Mouse (Mus musculus): ENCODE measurements around the gene Npas1. TPM values are rescaled to one million over a fixed set of nuclear protein-coding genes. Genes with fewer than 3 reads are reported as not detected.

Npas1 gene
- polyA plus RNA-seq, 1 experiment from 2014 or later, result 0.22 TPM

DNA sequence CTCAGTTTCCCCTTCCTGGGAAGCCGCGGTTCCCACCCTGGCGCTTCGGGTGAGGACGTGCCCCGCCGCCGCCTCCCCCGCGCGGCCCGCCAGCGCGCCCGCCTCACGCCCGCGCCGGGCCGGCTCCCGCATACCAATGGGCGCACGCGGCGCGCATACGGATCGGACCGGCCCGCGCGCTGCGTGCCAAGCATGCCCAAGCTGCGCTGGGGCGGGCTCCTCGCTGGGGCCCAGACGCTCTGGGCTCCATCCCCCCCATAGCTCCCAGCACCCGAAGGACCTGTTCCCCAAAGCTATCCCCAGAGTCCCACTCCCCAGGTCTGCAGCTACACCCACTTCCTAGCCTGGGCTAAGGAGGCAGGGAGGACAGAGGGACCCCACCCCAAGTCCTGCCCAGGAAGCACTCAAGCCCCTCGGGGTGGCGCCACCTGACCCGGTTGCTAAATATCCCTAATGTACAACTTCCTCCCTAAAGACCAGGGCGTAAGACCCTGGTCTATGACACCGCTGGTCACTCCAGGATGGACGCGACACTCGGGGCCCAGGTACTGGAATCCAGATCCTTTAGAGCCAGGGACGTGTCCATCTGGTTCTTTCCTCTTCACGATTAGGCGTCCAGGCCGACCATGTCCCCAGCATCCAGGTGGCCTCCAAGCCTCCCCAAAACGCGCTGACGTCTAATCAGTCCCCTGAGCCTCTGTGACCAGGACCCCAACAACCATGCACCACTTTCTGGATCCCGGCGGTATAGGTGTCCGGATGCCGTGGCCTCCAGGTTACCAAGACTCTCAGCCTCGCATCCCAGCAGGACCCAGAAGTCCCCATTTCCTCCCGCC is 1.5 kb downstream of the Npas1 start:
- ATAC-seq (replicated peaks; ENCODE audit: low FRiP score) (0 out of 2 replicates have a peak, but pooled peaks have one; percentile 7), DNase-seq (ENCODE audit: low spot score) (no peak)
- H3K4me1 ChIP-seq (replicated peaks; ENCODE audit: control insufficient read depth, insufficient read depth, low read length), result peaks cover 9% of the 10 kb centered on the region
- H3K27ac ChIP-seq (ENCODE audit: low read depth, low read length), result no peak overlapping the region
- 2% methylated on average over 42 of the region's 59 CpGs for WGBS
- peak overlapping the region; percentile 34 for H3K4me3 ChIP-seq (ENCODE audit: low read depth, low read length)
- peak overlapping the region; percentile 57 for H3K4me2 ChIP-seq
- H3K9me3 ChIP-seq (ENCODE audit: control insufficient read depth, low read length), result no peaks in the 10 kb centered on the region
- no peaks in the 10 kb centered on the region for H3K36me3 ChIP-seq (ENCODE audit: control insufficient read depth, insufficient read depth, low read length)
- H3K27me3 ChIP-seq (replicated peaks; ENCODE audit: control insufficient read depth, insufficient read depth, low read length), result peaks cover 67% of the 10 kb centered on the region
- no peak overlapping the region for H3K9ac ChIP-seq (ENCODE audit: low read depth, low read length)

GRCm38 (mm10) chr7:16475321-16475720 is 2.2 kb downstream of the Npas1 start:
- peaks cover 9% of the 10 kb centered on the region for H3K4me1 ChIP-seq (replicated peaks; ENCODE audit: control insufficient read depth, insufficient read depth, low read length)
- peak overlapping the region; percentile 34 for H3K4me3 ChIP-seq (ENCODE audit: low read depth, low read length)
- 4% methylated on average over 23 of the region's 23 CpGs for WGBS
- ATAC-seq (replicated peaks; ENCODE audit: low FRiP score), result no peak
- H3K27ac ChIP-seq (ENCODE audit: low read depth, low read length), result no peak overlapping the region
- H3K4me2 ChIP-seq, result peak overlapping the region; percentile 57
- no peaks in the 10 kb centered on the region for H3K36me3 ChIP-seq (ENCODE audit: control insufficient read depth, insufficient read depth, low read length)
- no peaks in the 10 kb centered on the region for H3K9me3 ChIP-seq (ENCODE audit: control insufficient read depth, low read length)
- peaks cover 73% of the 10 kb centered on the region for H3K27me3 ChIP-seq (replicated peaks; ENCODE audit: control insufficient read depth, insufficient read depth, low read length)
- H3K9ac ChIP-seq (ENCODE audit: low read depth, low read length), result no peak overlapping the region
- DNase-seq (ENCODE audit: low spot score), result no peak

DNA sequence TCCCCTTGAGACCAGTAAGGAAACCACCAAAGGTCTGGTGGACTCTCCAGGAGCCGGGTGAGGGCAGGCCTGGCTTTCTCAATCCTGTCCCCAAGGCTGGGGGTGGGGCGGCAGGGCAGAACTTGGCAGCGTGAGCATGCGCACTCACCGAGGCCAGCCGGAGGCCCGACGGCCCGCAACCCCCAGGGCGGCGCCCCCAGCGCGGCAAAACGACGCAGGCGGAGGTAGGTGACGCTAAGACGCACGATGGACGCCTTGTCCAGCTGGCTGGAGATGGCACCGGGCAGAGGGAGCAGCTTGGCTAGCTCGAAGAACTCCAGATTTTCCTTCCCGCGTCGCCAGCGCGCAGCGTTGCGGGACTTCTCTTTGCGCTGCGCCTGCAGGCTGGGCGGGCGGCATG is 3.1 kb downstream of the Npas1 start:
- Histone ChIP-seq H3K4me2 (peak overlapping the region; percentile 19), H3K9ac (ENCODE audit: low read depth, low read length) (no peak overlapping the region), H3K4me1 (replicated peaks; ENCODE audit: control insufficient read depth, insufficient read depth, low read length) (peaks cover 9% of the 10 kb centered on the region), H3K36me3 (ENCODE audit: control insufficient read depth, insufficient read depth, low read length) (no peaks in the 10 kb centered on the region), H3K4me3 (ENCODE audit: low read depth, low read length) (no peak overlapping the region), H3K27me3 (replicated peaks; ENCODE audit: control insufficient read depth, insufficient read depth, low read length) (peaks cover 73% of the 10 kb centered on the region), H3K27ac (ENCODE audit: low read depth, low read length) (no peak overlapping the region), H3K9me3 (ENCODE audit: control insufficient read depth, low read length) (no peaks in the 10 kb centered on the region)
- DNase-seq (ENCODE audit: low spot score) (no peak), ATAC-seq (replicated peaks; ENCODE audit: low FRiP score) (no peak)
- WGBS, result 5% methylated on average over 33 of the region's 33 CpGs

GRCm38 (mm10) chr7:16473847-16474246 is 3.7 kb downstream of the Npas1 start:
- Histone ChIP-seq H3K9ac (ENCODE audit: low read depth, low read length) (no peak overlapping the region), H3K36me3 (ENCODE audit: control insufficient read depth, insufficient read depth, low read length) (no peaks in the 10 kb centered on the region), H3K9me3 (ENCODE audit: control insufficient read depth, low read length) (no peaks in the 10 kb centered on the region), H3K4me1 (replicated peaks; ENCODE audit: control insufficient read depth, insufficient read depth, low read length) (peaks cover 9% of the 10 kb centered on the region), H3K27me3 (replicated peaks; ENCODE audit: control insufficient read depth, insufficient read depth, low read length) (peaks cover 73% of the 10 kb centered on the region), H3K4me2 (no peak overlapping the region), H3K4me3 (ENCODE audit: low read depth, low read length) (no peak overlapping the region), H3K27ac (ENCODE audit: low read depth, low read length) (no peak overlapping the region)
- ATAC-seq (replicated peaks; ENCODE audit: low FRiP score) (no peak), DNase-seq (ENCODE audit: low spot score) (no peak)
- WGBS, result 73% methylated on average over 8 of the region's 8 CpGs

DNA sequence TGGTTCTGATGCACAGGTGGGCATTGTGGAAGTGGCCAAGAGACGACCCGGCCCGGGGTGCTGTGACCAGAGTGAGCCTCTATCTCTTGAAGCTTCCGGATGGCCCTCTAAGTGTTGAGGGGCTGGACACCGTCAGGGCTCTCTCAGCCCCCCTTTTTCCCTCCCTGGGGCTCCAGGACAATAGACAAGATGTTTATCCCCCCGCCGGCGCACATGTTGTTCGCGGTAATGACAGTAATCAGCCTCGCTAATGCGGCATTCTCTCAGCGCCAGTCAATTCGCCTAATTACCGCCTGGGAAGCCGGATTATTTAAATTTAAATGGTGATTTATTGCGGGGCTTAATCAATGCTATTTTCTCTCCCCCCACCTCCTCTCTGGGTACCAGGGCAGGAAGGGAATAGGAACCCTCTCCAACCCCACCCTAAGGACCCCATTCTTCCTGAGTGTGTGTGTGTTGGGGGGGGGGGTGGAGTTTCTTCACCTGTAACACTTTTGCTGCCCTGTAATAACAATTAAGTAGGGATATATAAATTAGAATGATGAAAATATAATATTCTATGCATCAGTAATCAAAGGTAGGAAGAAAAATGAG is 5.3 kb downstream of the Npas1 start:
- Histone ChIP-seq H3K27ac (ENCODE audit: low read depth, low read length) (no peak overlapping the region), H3K4me1 (replicated peaks; ENCODE audit: control insufficient read depth, insufficient read depth, low read length) (peaks cover 9% of the 10 kb centered on the region), H3K36me3 (ENCODE audit: control insufficient read depth, insufficient read depth, low read length) (no peaks in the 10 kb centered on the region), H3K27me3 (replicated peaks; ENCODE audit: control insufficient read depth, insufficient read depth, low read length) (peaks cover 73% of the 10 kb centered on the region), H3K9me3 (ENCODE audit: control insufficient read depth, low read length) (no peaks in the 10 kb centered on the region), H3K4me3 (ENCODE audit: low read depth, low read length) (no peak overlapping the region), H3K4me2 (no peak overlapping the region), H3K9ac (ENCODE audit: low read depth, low read length) (no peak overlapping the region)
- ATAC-seq (replicated peaks; ENCODE audit: low FRiP score), result no peak
- no peak for DNase-seq (ENCODE audit: low spot score)
- 16% methylated on average over 17 of the region's 17 CpGs for WGBS

DNA sequence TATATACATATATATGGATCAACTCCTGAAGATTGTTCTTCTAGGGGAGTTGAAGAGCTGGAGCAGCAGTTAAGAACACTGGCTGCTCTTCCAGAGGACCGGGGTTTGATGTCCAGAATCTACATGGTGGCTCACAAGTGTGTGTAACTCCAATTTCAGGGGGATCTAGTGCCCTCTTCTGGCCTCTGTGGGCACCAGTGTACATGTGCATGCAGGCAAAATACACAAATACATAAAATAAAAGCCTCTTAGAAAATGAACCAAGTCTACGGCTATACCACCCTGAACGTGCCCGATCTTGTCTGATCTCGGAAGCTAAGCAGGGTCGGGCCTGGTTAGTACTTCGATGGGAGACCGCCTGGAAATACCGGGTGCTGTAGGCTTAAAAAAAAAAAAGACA is 6.0 kb downstream of the Npas1 start:
- WGBS, result 30% methylated on average over 9 of the region's 9 CpGs
- Histone ChIP-seq H3K4me3 (ENCODE audit: low read depth, low read length) (no peak overlapping the region), H3K36me3 (ENCODE audit: control insufficient read depth, insufficient read depth, low read length) (no peaks in the 10 kb centered on the region), H3K27me3 (replicated peaks; ENCODE audit: control insufficient read depth, insufficient read depth, low read length) (peaks cover 66% of the 10 kb centered on the region), H3K27ac (ENCODE audit: low read depth, low read length) (no peak overlapping the region), H3K9ac (ENCODE audit: low read depth, low read length) (no peak overlapping the region), H3K4me1 (replicated peaks; ENCODE audit: control insufficient read depth, insufficient read depth, low read length) (peaks cover 9% of the 10 kb centered on the region), H3K4me2 (no peak overlapping the region), H3K9me3 (ENCODE audit: control insufficient read depth, low read length) (no peaks in the 10 kb centered on the region)
- no peak for DNase-seq (ENCODE audit: low spot score)
- no peak for ATAC-seq (replicated peaks; ENCODE audit: low FRiP score)

- Histone ChIP-seq H3K27me3 (replicated peaks; ENCODE audit: control insufficient read depth, insufficient read depth, low read length) (peaks cover 32% of the 10 kb centered on the region), H3K9ac (ENCODE audit: low read depth, low read length) (no peak overlapping the region)
Observed at GRCm38 (mm10) chr7:16468115-16468514, 9.4 kb downstream of the Npas1 start.

DNA sequence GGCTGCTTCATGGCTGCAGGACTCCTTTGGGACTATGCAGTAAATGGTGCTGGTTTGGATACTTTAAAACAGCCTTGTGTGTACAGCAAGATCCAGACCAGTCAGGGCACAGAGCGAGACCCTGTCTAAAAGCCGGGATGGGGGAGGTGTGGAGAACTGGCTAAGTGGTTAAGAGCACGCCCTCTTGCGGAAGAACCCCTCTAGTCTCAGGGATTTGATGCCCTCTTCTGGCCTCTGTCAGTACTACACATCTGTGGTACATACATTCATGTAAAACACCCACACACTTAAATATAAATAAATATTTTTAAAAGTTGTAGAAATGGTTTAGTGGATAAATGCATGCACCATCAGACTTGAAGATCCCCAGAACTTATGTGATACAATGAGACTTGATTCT is 11.0 kb downstream of the Npas1 start:
- ATAC-seq (replicated peaks; ENCODE audit: low FRiP score) (no peak), DNase-seq (ENCODE audit: low spot score) (no peak)
- no peak overlapping the region for H3K9ac ChIP-seq (ENCODE audit: low read depth, low read length)
- WGBS, result 48% methylated on average over 4 of the region's 4 CpGs
- H3K4me2 ChIP-seq, result no peak overlapping the region
- no peaks in the 10 kb centered on the region for H3K9me3 ChIP-seq (ENCODE audit: control insufficient read depth, low read length)
- no peaks in the 10 kb centered on the region for H3K36me3 ChIP-seq (ENCODE audit: control insufficient read depth, insufficient read depth, low read length)
- H3K4me3 ChIP-seq (ENCODE audit: low read depth, low read length), result no peak overlapping the region
- H3K27ac ChIP-seq (ENCODE audit: low read depth, low read length), result no peak overlapping the region
- no peaks in the 10 kb centered on the region for H3K4me1 ChIP-seq (replicated peaks; ENCODE audit: control insufficient read depth, insufficient read depth, low read length)
- peaks cover 18% of the 10 kb centered on the region for H3K27me3 ChIP-seq (replicated peaks; ENCODE audit: control insufficient read depth, insufficient read depth, low read length)

More at GRCm38 (mm10) chr7:16468115-16468514, 9.4 kb downstream of the Npas1 start:
- no peak overlapping the region for H3K27ac ChIP-seq (ENCODE audit: low read depth, low read length)
- ATAC-seq (replicated peaks; ENCODE audit: low FRiP score) (no peak), DNase-seq (ENCODE audit: low spot score) (no peak)
- no peaks in the 10 kb centered on the region for H3K9me3 ChIP-seq (ENCODE audit: control insufficient read depth, low read length)
- 46% methylated on average over 5 of the region's 5 CpGs for WGBS
- no peaks in the 10 kb centered on the region for H3K4me1 ChIP-seq (replicated peaks; ENCODE audit: control insufficient read depth, insufficient read depth, low read length)
- no peaks in the 10 kb centered on the region for H3K36me3 ChIP-seq (ENCODE audit: control insufficient read depth, insufficient read depth, low read length)
- H3K4me3 ChIP-seq (ENCODE audit: low read depth, low read length), result no peak overlapping the region
- no peak overlapping the region for H3K4me2 ChIP-seq

DNA sequence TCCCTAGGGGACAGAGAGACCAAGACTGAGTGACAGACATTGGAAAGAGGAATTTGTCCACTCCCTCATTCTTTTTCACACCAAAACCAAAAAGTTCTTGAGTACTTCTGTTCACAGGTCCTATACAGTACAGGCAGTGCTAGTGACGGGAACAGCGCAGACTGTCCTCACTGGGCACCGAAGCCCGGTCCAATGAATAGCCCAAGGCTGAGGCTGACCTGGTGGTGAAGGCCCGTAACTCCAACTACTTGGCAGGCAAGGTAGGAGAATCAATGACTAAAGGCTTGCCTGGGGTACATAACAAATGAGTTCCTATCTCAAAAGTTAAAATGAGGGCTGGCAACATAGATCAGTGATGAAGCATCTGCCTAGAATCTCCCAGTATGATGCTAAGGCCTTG is 12.0 kb downstream of the Npas1 start:
- 84% methylated on average over 5 of the region's 5 CpGs for WGBS
- H3K4me1 ChIP-seq (replicated peaks; ENCODE audit: control insufficient read depth, insufficient read depth, low read length), result no peaks in the 10 kb centered on the region
- H3K9me3 ChIP-seq (ENCODE audit: control insufficient read depth, low read length), result no peaks in the 10 kb centered on the region
- no peak overlapping the region for H3K9ac ChIP-seq (ENCODE audit: low read depth, low read length)
- ATAC-seq (replicated peaks; ENCODE audit: low FRiP score), result no peak
- H3K4me2 ChIP-seq, result no peak overlapping the region
- H3K27ac ChIP-seq (ENCODE audit: low read depth, low read length), result no peak overlapping the region
- H3K36me3 ChIP-seq (ENCODE audit: control insufficient read depth, insufficient read depth, low read length), result no peaks in the 10 kb centered on the region
- no peak overlapping the region for H3K4me3 ChIP-seq (ENCODE audit: low read depth, low read length)
- DNase-seq (ENCODE audit: low spot score), result no peak
- H3K27me3 ChIP-seq (replicated peaks; ENCODE audit: control insufficient read depth, insufficient read depth, low read length), result peaks cover 17% of the 10 kb centered on the region

All from liver, embryonic 11.5 days (tissue).